Mouse (Mus musculus): ENCODE measurements around the gene Fam83f.

GRCm38 (mm10) chr15:80701481-80702257 is 30.0 kb downstream of the Fam83f start:
- no peak for TF ChIP-seq CTCF (IDR thresholded peaks at IDR 0.05; ENCODE audit: low read depth)
- no peak for TF ChIP-seq EP300 (IDR thresholded peaks at IDR 0.05; ENCODE audit: low read depth)
